Mouse (Mus musculus): ENCODE data around the gene Runx1.

DNA sequence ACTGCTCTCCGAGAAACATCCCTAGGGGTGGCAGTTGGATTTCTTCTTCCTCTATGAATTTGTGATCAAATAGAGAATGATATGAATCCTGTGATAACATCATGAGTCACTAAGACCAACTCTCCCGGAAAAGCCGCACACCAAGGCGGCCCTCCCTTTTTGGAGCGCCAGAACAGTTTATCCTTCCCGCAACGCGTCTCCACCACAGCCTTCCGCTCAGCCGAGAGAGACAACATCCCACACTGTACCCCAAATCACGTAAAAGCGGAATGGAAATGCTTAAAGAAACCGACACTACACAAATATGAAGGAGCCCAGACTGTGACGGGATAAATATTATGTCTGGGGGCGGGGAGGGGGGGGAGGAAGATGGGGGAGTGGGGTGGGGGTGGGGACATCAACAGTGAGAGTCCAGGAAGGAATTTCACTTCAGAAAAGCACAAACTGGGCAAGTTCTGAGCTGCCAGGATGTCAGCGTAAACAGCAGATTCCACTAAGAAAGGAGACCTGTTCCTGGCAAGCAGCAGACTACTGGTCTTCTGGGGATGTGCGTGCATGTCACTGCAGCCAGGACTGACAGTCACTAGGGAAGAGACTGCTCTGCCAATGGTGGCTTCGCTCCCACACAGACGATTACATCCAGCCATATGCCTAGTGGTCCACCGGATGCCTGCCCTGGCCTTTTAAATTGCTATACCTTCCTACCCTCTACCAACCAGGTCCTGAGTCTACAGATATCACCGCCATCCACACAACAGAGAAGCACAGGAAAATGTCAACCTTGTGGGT lies 141.3 kb downstream of the Runx1 start:
- TF ChIP-seq CTCF (IDR thresholded peaks at IDR 0.05; ENCODE audit: control insufficient read depth, insufficient read depth, low read length) (no peak), POLR2A (IDR thresholded peaks at IDR 0.05; ENCODE audit: borderline replicate concordance, control insufficient read depth, low read depth, low read length) (no peak)
